Mouse (Mus musculus): ENCODE measurements around the gene Arhgap10. TPM values are rescaled to one million over a fixed set of nuclear protein-coding genes. Genes with fewer than 3 reads are reported as not detected.

Arhgap10 gene
- total and polyA plus RNA-seq, 3 experiments: 2.7 to 5.9 (median 4.8) TPM

Other genes starting within 250 kb of the Arhgap10 start
- gene Prmt9, start 31.4 kb upstream of the Arhgap10 start, total RNA-seq (2012; rRNA removed): 14.3 and 16.1 TPM in 2 replicates
- 16.9 and 17.4 TPM in 2 replicates for gene Prmt9, start 31.4 kb upstream of the Arhgap10 start, total RNA-seq (2014; rRNA removed)
- 13.8 and 14.2 TPM in 2 replicates for gene Prmt9, start 31.4 kb upstream of the Arhgap10 start, polyA plus RNA-seq (2012; ENCODE audit: insufficient read length, low read depth)
- 25.1 and 29.0 TPM in 2 replicates for gene Tmem184c, start 92.7 kb upstream of the Arhgap10 start, total RNA-seq (2012; rRNA removed)
- gene Tmem184c, start 92.7 kb upstream of the Arhgap10 start, total RNA-seq (2014; rRNA removed): 53.2 and 60.4 TPM in 2 replicates
- 29.1 and 29.5 TPM in 2 replicates for gene Tmem184c, start 92.7 kb upstream of the Arhgap10 start, polyA plus RNA-seq (2012; ENCODE audit: insufficient read length, low read depth)
- 0.04 and 0.08 TPM in 2 replicates for gene Ednra, start 206.5 kb upstream of the Arhgap10 start, total RNA-seq (2012; rRNA removed)
- not detected in 2 replicates for gene Ednra, start 206.5 kb upstream of the Arhgap10 start, total RNA-seq (2014; rRNA removed)
- 0.07 and 0.09 TPM in 2 replicates for gene Ednra, start 206.5 kb upstream of the Arhgap10 start, polyA plus RNA-seq (2012; ENCODE audit: insufficient read length, low read depth)

Data from CH12.LX (cell line).